Mouse (Mus musculus) right cerebral cortex, postnatal 10 days (tissue): ENCODE measurements around the gene Rpl27a.

ENCODE experiments used
- DNase-seq, 2 experiments: peaks; one replicate each; pipeline ENCODE4 v3.0.0; 2021; ENCODE audit warnings: low spot score in 2 of 2

Rpl27a gene

DNA sequence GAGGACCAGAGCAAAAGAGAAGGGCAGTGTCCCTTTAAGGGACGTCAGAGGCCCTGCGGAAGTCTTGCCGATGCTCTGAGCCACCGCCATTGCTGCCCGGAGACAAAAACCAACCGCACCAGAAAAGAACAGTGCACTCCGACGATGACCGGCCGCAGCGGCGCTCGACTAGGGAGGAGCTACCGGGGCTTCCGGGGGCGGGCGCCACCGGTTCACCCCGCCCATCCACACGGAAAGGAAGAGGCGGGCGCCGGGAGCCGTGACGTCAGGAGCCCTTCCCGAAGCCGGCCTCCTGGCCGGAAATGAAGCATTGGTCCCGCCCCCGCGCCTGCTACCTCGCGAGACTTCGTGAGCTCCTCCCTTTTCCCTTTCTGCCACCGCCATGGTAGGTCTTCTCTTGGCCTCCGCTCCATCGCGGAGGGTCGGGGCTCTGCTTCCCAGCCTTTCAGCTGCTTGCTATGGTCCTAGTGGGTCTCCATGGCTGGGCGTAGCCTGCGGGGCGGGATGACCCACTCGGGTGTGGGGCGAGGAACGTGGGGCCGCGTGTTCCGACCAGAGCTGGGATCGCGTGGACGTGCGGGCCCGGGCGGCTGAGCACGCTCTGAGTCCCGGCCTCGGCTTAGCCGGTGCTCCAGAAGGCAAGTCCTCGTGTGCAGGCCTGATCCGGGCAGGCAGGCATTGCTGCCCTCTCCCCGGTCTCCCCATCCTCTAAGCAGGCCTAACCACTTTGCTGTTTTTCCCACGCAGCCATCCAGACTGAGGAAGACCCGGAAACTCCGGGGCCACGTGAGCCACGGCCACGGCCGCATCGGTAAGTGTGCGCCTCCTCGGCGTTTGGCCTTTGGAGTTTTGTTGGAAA, at the start of gene Rpl27a:
Rpl27a (plus strand) TSS at position 310 of the 859 bp plus-strand sequence.
- peak; percentile 99 for DNase-seq

DNA sequence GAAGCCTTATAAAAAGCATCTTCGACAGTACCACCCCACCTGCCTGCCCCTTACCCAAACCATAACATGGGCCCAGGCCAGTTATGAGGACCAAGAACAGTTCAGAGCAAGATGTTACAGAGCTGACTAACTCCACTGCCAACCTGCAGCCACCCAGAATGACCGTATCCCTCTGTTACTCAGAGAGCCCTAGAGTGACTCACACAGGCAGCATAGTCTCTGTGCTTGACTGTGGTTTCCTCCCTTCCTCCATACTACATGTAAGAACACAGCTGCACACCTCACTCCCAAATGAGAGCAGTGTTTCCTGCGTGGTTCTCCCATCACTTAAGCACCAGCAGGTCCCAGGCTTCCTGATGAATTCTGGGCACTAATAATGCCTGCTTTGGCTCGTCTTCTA, 48.2 kb upstream of the Rpl27a start:
- no peak for DNase-seq

DNA sequence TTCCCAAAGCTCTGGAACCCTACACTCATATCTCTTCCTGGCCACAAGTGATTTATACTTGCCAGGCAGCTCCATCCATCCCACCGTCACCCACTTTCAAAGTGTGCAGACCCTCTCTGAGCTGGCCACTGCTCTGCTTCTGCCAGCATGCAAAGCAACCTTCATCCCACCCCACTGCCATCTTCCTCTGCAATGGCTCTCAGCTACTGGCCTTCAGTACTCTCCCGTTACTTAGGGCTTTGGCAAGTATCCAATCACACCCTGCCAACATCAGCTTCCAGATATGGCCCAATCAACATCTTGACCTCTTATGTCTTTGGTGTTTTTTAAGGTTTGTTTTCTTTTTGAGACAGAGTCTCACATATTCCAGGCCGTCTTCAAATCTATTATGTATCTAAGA, 41.0 kb upstream of the Rpl27a start:
- no peak for DNase-seq

DNA sequence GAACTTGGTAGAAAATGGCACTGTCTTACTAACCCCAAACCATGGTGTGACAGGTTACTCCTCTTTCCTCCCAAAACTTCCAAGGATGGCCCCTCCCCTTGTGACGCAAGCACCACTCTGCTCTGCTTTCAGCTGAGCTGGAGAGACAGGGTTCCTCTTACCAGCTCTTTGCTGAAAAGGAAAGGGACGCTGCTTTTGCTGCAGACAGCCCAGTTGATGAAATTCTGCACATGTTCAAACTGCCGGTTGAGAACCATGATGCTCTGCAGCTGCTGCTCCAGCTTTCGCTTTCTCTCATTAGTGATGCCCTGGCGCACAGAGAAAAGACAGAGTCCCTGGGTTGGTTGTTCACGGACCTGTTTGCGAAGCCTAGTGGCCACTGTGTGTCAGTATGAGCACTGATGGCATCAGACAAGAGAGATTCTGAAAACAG, 38.2 kb upstream of the Rpl27a start:
- peak; percentile 41 to 49 for DNase-seq

DNA sequence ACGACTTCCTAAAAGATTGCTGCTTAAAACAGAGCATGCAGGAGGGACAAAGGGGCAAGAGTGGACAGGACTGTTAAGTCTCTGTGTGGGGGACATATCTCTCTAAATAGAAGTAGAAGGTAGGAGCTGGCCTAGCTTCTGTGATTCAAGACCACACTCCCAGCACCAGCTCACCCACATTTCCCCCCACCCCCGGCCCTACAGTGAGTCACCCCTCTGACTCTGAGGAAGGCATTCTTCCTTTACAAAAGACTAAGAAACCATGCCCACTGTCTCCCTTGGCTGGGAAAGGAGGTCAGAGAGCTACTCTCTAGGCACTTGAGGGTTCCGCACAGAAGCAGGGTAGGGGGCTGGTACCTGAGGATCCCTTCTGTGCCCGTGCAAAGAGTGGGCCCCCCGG, 34.7 kb upstream of the Rpl27a start:
- DNase-seq: no peak

DNA sequence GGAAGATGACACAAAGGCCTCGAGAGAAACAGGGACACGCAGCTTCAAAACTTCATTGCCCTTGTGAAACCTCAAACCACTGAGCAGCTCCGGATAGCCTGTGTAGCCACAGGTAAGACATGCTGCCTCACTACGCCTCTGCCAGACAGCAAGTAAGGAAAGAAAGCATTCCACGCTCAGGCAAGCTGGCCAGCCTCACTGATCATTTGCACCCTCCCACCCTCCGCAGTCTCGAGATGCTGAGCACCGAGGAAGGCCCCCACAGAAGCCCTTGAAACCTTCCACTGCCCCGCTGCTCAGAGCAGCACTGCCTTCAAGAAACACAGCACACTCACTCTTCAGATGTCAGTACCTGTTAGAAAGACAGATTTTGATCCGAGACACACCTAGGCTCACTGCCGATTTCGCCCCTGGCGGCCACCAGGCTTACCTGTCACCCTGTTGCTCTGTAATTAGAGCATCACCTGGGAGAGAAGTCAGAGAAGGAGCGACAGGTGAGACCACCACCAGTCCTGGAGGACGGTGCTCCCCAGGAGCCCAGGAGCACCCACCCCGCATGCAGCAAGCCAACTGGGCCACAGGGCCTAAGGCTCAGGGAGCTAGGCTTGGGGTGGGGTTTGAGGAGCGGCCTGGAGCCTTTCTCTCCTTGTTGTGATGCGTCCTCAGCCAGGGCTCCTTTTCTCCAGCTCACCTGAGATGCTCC, 26.2 kb upstream of the Rpl27a start:
- DNase-seq: no peak

DNA sequence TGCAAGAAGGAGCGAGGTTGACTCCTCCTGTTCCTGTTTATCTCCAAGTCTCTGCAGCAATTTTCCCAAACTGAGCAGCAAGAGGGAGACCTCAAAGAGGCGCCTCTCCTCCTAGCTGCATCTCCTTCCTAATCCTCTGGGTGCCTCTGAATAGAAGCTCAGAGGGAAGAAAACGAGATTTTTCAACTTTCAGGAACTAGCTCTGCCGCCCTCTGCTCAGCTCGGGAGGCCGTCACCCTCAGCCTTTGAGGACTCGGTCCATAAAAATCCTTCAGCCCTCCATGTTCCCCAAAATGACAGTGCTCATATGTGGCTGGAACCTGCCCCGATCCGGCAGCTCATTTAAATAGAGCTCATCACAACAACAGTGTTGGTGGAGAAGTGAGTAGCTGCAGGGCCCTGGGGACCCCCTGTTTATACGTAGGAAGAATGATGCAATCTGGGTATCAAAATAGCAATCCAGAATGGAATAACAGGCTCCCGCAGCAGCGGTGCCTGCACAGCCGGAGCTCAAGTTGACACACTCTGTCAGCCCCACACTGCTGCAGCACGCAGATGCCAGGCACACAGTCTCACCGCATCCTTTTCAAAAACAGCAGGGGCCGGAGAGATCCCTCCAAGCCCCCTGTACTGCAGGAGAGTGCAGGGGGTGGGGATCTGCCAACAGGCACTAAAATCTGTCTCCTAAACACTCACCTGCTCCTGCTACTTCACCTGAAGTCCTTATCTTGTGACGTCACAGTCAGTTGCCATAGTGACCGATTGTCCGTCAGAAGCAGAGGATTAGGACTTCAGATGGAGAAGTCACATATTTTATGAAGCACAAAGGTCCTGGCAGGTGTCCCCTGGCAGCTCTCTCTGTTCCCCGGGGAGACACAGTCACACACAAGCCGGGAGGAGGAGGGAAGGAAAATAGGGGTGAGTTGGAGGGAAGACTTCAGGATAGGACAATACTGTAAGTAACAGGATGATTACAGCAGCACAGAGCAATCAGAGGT, 25.3 kb upstream of the Rpl27a start:
- peak; percentile 46 to 60 for DNase-seq

DNA sequence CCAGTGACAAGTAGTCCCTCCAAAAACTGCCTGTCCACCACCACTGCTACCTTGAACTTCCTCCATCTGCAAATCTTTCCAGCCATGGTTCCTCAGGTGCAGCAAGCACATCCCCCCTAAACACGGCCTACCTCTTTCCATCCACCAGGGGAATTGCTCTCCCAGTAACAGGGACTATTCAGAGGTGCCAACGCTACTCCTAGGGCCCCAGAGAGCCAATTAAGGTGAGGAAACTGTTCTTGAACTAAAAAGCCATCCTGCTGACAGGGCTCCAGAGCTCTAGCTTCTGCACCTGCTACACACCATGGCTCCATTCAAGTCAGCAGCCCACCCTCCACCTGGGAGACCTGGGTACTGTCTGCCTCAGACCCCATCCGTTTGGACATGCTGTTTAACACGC, 21.4 kb upstream of the Rpl27a start:
- DNase-seq: no peak

DNA sequence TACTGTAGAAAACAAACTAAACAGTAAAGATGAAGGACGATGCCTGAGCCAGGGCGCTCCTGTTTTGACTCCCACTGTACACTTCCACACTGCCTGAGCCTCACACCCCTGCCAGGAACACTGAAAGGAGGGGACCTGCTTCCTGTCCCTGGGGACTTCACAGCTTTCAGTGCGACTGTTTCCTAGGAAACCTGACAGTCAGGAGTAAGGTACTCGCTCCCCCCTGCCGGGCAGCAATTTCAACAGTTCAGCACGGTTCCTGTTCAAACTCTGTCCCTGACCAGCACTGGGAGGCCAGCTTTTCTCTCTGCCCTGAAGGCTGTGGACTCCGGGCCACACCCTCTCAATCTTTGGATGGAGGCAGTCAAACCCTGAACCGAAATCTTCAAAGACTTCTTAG, 11.8 kb upstream of the Rpl27a start:
- no peak for DNase-seq

DNA sequence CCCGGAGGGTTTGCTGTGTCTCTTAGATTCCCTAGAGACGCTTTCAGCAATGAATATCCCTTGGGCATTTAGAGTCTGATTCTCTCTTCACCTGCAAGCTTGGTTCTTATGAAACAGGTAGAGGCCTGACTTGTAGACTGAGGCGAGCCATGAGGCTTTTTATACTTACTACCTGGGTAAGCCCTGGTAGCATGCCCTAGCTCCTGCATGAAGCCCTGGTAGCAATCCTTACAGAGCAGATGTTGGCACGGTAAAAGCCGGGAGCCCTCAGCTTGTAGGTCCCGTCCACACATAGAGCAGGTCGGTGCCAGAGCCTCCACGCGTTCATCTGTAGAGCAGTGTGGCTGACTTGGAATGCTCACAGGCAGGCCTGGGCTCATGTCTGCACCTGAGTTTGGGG, 11.4 kb upstream of the Rpl27a start:
- DNase-seq: no peak

DNA sequence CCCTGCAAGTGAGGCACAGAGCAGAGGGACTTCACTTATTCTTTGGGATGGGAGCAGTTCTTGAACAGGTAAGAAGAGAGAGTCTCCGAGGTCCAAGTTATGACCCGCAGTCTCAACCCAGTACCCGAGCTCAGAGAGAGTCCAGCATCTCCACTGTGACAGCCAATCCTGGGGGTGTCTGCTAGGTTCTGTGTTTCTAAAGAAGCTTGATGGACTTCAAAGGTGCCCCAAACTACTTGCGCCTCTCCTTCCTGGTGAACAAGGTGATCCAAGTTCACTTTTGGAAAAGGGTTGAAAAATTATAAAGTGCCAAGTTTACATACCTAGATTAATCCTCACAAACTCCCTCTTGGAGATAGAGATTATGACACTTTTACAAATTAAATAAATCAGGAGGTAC, 10.9 kb upstream of the Rpl27a start, which contains the start of gene Trim66:
Trim66 (minus strand) TSS at position 101 of the 400 bp plus-strand sequence.
- DNase-seq: no peak

DNA sequence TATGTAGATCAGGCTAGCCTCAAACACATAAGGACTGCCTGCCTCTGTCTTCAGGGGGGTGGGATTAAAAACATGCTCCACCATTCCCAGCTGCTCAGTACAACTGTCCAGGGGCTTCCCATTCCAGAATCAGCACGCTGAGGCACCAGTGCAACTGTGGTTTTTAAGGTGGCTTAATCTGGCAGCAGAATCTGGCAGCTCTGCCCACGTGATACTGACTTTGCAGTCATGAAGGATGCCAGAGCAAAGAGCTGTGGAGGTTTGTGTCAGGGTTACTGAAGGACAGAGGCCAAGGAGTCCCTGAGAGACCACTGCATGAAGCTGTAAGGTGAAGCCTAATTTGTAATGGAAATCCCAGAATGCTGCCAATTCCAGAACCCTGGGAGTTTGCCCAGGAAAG, 8.1 kb upstream of the Rpl27a start:
- no peak for DNase-seq

DNA sequence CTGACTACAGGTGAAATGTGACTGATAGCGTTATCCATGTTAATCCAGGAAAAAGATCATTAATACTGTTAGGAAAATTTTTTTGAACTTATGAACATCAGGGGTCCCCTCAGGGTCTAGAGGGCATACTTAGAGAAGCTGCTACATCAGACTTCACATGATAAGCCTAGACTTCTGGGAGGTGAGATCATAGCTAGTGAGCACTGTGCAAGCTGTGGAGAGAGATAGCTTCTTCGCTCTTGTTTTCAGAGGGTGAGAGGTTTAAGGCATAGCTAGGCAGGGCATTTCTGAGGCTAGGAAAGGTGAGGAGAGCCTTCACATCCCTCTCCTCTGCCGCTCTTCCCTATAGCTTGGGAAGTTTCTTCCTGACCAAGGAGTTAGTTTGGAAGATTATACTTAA, 7.1 kb upstream of the Rpl27a start:
- DNase-seq: no peak

DNA sequence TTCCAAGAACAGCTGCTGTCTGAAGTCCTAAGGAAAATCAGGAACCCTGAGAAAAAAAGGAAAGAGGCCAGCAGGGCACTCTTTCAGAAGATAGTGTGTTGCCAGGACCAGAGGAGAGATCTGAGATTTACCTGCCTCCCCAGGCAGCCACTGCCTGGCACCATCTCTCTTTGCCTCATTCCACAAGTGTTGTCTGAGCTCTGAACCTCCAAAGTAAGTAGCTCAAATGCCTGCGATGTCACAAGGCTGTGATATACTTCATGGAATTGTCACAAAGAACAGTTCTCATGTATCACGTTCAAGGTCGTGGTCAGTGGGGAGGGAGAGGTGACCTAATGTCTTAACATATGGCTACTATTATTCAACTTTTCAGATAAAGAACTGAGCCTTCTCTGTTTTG, 2.4 kb upstream of the Rpl27a start:
- DNase-seq: no peak

DNA sequence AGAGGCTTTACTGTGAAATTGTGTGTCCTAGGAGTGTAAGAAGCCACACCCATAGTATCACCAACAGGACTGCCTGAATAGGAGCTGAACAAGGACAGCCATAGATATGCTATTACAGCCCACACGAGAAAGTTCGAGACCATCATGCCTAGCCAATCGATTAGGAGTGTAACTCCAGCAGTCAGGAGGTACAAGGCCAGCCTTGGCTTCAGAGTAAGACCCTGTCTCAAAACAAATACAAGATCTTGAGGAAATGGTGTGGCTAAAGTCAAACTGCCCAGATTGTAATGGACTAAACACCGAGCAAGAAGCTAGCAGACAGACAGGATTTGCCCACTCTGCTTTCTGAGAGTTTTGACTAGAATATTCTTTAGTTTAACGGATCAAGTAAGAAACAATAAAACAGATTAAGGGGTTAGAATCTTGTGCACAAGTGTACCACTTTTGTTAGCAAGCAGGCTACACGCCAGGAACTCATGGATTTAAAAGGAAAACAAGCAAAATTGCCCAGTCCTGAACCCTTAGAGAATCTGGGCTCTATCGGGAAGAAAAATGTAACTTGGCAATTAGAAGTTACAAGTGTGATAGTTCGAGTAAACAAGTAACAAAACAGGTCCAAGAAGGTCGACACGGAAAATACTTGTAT, 788 bp upstream of the Rpl27a start:
- DNase-seq: no peak

DNA sequence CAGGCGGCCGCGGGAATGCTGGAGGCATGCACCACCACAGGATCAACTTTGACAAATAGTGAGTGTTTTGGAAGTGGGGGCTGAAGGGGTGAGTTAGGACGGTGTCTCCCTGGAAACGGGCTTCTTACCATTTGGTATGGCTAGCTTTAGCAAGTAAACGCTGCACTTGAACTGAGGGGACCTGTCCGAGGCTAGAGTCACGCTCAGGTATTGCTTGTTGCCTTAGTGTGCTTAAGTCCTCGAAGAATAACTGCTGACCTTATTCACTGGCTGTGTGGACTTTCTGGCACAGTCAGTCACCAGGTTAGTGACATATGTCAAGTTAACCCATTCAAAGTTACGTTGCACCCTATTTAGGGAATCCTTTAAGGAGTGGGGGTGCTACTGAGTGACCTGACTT, 989 bp downstream of the Rpl27a start:
- peak in 1 of 2 experiments; percentile 31 for DNase-seq

DNA sequence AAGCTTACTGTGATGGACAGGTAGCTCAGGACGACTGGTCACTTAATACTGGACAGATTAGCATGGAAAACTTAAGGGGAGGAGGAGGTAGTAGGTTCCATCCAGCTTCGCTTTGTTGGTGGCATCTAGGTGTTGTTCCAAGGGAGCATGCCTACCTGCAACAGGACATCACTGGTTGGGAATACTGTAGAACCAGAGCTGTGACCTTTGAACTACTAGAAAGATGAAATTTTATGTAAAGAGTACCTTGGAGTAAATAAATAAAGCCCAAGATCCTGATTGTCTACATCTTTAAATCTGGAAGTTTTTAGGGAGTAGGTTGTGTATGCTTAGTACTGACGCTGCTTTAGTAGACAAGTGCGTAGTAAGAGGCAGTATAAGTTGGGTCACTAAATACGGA, 3.1 kb downstream of the Rpl27a start:
- no peak for DNase-seq

DNA sequence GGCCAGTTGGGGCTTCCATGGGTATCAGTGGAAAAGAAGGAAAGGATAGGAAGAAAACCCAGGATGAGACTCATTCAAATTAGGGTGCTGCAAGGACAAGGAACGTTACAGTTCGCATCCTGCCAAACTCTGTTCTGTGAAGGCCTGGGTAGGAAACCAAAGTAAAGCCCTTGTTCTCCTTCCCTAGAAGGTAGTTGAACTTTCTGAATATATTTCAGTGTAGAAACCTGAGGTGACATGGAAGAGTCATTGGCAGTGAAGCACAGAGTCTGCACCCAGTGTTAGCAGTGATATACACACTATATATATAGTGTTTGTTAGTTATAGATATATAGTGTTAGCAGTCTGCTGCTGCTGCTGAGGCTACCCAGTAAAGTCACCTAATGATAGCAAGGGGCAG, 4.4 kb downstream of the Rpl27a start:
- DNase-seq: no peak

DNA sequence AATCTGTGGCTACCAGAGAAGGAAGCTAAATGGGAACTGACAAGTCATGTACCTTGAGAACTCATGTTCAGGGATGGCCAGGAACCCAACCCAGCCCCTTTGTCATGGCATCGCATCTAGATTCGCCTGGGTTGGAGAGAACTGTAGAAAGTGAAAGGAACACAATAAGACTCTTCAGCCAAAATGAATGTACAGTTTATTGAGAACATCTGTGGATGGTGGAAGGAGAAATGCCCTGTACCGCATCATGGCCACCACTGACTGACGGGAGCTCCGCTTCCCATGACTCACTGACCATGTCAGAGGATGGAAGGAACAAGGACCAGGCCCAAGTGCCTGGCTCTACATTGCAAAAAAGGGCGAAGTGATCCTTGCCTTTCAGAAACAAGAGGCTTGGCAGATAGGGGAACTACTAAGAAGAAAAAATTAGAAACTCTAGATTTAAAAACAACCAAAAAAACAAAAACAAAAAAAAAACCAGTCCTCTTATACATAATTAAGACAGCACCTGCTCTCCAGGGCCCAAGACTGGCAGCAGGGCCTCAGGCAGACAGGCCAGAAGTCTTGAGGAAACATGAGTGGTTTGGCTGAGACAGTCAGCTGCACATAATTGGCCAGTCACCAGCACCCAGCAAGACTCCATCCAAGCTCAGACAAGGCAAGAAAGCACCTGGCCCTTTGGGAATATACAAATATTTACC, 4.9 kb downstream of the Rpl27a start:
- DNase-seq: no peak

DNA sequence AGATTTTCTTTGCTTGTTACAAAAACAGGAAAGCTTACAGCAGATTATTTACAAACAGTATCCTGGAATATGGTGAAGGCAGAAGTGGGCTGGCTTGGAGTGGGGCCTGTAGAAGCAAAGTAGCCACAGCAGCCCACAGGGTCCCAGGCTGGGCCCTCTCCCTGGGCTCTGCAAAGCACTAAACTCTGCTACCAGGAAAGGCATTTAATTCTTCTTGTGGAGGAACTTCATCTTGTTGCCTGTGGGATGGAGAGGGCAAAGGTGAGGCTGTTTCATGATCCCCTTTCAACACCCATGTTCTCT, 5.4 kb downstream of the Rpl27a start:
- DNase-seq: no peak

DNA sequence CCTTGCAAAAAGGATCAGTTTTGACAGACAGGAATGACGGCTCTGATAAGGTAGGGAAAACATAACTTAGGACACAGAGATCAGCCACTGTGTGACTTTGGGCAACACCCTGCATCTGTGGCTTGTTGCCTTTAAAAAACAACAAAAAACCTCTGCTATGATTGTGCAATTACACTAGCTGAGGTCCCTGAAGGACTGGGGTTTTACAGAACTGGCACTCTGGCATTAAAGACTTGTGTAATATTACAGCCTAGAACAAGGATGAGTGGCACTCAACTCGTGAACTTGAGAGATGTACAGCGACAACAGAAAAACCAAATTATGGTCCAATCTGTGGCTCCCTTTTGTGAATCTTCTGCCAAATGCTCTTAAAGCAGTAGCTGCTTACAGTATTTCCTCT, 5.8 kb downstream of the Rpl27a start:
- DNase-seq: no peak
